Mouse (Mus musculus): ENCODE measurements around the gene Retnlb.

- no peak for TF ChIP-seq EP300 (IDR thresholded peaks at IDR 0.05; ENCODE audit: low read depth)
- no peak for TF ChIP-seq CTCF (IDR thresholded peaks at IDR 0.05; ENCODE audit: low read depth)
Measured at GRCm38 (mm10) chr16:48798285-48798684, 18.4 kb upstream of the Retnlb start.

Data from liver, postnatal 0 days (tissue).